Mouse (Mus musculus): ENCODE measurements around the gene Bcl2.
"Not testable (repeated sequence)": the region's sequence is repeated elsewhere in the genome, so short reads cannot be mapped to it uniquely, and the experiment has no call there.

Gene Bcl2

DNA sequence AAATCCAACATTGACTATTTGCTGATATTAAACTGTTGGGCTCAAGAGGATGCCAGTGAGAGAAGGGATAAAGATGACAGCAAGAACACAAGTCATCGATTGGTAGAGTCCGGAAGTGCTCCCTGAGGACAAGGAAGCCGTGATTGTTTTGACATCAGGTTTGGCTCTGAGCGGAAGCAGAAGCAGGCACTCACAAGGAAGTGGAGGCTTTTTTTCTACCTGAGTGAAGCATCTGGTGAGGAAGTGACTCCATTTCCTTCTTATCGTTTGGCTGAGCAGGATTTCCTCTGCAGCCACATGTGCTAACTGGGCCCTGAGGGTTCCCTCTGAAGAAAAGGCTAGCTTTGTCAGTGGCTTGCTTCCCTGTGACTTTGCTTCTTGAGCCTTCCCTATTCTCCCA lies 165.0 kb downstream of the Bcl2 start:
- DNase-seq: no peak

DNA sequence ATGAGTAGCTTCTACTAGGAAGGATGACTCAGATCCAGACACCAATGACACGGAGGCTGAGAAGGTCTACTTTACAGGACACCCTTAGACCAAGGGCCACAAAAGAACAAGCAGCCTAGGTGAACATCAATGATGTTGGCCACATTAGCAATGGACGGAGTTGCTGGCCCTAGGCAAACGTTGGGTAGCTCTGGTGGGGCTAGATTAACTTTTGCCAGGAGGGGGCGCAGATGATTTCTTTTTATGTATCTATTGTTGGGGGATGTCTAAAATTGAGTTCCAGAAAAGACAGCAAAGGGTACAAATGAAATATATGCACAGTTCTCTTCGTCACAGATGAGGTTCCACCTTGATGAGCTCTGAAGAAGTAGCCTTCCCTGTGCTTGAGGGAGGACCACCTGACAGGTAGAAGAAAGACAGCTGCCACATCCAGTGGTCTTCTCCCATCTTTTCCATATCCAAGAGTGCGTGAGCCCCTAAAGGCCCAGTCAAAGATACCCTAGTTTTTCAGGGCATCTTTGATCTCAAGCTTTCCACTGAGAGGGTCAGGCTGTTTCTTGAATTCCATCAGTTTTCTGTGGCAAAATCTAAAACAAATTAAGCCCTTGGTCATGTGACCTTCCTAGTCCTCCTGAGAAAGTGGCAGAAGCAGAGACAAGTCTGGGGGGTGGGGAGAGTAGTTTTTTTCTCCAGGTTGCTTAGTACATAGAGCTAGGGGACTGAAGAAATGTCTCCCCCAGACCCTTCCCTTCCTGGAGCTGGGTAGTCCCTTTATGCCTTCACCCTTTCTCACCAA lies 169.1 kb downstream of the Bcl2 start:
- DNase-seq: peak; percentile 77

DNA sequence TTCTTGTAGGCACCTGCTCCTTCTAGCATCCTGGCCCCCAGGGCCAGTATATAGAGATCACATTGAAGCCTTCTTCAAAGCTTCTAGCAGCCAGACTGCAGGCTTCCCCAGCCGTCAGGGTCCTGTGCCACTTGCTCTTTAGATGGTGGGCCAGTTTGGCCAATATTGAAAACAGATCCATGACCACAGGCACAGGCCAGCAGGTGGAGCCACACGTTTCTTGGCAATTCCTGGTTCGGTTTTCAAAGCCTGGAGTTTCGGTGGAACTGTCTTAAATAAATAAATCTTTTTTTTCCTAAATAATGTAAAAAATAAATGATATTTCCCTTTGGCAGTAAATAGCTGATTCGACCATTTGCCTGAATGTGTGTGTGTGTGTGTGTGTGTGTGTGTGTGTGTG lies 171.3 kb downstream of the Bcl2 start:
- peak; percentile 66 for DNase-seq

DNA sequence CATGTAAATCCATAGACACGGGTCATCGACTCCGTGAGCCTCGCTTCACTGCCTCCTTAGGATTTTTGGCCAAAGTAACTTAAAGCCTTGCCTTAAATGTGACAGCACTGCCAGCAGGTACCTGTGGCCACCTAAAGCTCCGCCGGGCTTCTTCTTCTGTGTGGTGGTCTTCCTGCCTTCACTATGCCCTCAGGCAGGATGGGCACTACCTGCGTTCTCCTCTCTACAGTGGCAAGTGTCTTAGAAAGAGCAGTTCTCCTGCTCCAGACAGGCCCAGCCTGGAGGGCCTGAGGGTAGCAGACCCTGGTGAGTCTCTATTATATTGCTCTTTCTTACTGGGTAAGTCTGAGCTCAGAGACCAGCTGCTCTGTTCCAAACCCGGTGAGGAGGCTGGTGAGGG lies 172.2 kb downstream of the Bcl2 start:
- no peak for DNase-seq

DNA sequence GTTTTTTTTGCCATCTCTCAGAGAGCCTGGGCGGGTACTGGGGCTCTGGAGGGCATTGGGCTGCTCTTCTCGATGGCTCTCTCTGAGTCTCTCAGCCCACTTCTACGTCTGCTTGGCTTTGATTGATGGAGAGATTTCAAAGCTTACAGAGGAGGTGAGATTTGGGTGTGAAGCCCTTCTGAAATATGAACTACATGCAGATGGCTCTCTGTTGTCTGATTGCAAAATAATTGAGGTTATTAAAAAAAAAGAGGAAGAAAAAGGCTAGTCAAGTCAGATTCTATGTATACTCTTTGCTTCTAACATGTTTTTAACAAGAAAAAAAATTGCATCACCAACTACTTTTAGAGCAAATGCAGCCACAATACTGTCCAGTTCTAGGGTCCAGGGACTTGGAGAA lies 173.9 kb downstream of the Bcl2 start:
- DNase-seq: no peak

DNA sequence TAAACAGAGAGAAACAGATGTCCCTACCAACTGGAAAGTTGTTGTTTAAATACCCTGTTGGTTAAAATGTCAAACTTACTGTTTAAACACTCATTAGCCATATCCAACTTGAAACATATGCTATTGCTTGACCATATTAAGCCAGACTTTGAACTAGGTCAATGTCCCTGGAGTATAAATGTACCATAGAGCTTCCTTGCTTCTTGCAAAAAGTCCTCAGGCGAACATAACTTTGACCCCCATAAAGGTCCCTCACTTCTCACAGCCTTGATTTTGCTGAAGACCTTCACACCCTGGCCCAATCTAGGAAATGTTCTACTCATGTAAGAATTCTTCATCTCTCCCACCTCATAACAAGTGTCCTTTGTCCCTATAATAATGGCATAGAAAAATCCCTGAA lies 175.0 kb downstream of the Bcl2 start:
- DNase-seq: no peak

DNA sequence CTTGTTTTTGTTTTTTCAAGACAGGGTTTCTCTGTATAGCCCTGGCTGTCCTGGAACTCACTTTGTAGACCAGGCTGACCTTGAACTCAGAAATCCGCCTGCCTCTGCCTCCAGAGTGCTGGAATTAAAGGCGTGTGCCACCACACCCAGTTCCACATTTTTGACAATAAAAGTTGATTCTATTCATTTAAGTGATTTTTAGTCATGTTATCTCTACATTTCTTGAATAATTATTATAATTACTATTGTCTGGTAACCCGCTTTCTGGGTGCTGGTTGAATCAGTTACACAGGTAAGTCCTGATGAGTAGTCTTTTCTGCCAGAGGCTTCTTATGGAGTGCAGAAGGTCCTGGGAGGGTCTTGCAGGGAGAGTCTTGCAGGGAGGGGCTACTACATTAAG lies 179.2 kb downstream of the Bcl2 start:
- not testable (repeated sequence) for DNase-seq

DNA sequence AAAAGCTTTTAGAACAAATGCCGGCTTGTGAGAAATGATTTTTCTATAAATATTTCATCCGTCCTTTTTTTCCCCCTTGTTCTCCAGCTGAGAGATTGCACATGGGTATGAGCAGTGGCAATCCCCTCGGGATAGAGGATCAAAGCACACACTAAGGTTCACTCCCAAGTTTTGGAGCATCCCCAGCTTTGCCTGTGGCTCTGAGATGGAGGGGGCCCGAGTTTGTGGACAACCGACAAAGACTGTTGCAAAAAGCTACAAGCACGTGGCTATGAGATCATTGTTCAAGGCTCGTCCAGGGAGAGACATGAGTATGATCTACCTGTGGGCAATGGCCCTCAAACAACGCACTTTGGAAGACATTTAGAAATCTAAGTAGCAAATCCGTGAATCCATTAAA lies 184.5 kb downstream of the Bcl2 start:
- no peak for DNase-seq

DNA sequence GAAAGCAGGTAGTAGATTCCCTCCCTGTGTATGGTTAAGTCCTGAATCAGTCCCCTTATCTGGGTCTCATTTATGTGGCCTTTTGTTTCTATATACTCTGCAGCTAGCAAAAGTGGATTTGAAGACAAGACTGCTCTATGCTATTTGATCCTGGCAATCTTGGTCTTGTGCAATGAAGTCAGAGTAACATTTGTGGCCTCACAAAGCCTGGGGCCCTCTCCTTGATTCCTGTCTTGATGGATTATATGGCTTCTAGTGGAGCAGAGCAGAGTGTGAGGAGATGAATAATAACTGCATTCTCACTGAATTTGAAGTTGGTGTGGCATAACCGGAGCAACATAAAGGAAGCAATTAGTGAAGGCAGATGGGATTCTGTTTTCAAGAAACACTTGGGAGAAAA lies 186.5 kb downstream of the Bcl2 start:
- no peak for DNase-seq

DNA sequence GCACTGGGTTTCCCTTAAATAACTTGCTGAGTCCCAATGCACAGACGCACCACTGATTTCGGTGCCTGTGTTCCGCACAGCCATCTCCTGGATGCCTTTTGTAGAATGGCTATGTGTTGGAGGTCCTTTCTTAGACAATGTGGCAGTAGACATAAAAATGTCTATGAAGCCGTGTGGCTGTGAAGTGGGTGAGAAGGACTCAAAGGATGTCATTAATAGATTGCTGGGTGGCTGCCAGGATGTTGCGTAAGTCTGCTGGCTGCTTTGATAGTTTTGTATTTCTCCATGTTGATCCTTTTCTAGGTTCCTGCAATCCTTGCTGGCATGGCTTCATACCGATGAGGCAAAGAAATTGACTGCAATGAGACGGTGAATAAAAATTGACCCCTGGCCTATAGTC lies 187.3 kb downstream of the Bcl2 start:
- peak; percentile 80 for DNase-seq

DNA sequence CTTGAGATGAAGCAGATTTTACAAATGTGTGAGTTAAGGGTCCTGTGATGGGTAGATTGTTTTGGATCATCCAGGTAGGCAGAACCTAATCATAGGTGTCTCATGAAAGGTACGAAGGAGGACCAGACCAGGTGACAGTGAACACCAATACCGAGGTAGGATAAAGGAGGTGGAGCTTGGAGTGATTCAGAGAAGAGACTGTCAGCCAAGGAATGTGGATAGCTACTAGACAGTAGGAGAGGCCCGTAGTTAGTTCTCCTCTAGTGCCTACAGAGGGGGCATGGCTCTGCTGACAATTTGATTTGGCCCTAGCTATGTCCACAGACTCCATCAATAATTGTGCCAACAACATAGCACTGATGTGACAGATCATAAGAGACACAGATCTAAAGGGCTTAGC lies 188.0 kb downstream of the Bcl2 start:
- DNase-seq: no peak

DNA sequence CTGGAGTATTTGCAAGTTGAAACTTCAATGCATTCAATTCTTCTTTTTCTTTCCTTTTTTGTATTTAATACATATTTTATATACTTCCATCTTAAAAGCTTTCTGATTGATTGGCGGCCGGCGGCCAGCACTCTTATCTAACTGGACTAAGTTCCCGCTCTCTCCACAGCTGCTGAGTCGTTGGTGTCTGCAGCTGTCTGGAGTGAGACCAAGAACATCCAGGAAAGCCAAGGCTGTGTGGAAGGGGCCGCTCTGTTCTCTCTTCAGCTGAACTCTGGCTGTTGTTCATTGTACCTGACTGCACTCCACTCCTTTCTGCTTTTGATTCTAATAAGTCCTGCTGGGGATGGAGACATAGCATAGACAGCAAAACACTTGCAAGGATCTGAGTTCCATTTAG lies 190.3 kb downstream of the Bcl2 start:
- no peak for DNase-seq

DNA sequence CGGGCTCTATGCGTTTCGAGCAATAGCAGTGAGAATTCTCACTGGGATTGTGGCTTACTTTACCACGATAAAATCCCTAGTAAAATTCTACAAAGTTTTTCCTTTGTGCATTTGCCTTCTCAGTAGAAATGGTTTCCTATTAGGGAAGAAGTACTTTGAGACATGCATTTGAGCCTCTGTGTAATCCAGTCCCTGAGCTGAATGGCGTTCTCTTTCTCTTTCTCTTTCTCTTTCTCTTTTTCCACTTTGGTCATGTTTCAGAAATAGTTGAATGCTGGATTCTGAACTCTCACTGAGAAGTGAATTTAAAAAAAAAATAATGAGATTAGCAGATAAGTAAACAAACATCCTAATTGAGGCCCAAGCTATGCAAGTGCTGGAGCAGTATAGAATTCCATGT lies 191.1 kb downstream of the Bcl2 start:
- no peak for DNase-seq

DNA sequence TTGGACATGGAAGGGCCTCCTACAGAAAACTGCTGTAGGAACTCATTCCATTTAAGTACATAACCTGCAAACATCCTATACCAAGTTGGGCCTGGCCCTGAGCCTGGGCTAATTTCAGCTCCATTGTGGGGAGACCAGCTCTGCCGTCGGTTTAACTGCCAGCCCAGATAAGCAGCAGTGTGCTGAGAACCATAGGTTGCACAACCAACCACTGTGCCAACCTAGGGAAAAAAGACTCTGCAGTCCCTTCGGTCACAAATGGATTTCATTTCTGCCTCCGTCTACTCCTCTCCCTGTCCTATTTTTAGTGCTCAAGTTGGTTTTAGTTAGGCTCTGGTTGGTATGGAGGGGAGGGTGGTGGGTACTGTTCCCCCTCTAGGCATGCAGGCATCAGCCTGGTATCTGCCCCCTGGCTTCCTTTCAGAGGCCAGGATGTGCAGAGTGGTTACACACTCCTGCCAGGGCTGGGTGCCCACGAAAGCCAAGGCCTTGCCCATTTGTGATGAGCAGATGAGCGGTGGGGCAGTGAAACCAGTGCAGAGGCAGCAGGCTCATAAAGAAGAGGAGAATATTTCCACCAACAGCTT lies 196.4 kb downstream of the Bcl2 start:
- DNase-seq: no peak

DNA sequence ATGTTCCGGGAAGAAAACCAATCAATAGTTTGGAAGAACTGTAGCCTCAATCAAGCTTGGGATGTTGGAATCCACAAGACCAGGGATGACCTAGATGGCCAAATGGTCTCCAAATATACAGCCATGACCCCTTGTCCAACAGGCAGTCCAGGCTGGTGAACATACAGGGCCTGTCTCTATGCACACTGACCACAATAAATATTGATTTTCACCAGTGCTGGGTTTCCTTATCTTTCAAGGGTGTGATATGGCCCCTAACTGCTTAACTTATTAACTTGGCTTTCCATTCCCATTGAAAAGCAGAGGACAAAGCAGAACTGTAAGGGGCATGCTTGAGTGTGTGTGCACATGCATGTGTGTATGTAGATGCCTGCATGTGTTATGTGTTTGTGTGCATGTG lies 197.0 kb downstream of the Bcl2 start:
- no peak for DNase-seq

DNA sequence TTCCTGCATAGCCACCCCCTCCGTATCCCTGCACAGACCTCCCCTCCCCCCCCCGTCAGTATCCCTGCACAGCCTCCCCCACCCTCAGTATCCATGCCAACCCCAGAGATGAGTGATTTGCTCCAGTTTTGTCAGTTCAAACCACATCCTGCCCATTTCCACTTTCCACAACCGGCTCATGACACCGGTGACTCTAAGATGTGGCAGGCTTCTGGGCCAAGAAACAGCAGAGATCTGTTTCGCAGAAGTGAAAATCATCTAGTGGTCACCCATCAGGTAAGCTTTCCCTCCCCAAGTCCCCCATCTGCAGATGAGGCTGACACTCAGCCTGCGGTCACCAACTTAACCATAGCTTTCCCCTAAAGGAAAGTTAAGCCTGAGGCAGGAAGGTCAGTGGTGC lies 198.5 kb downstream of the Bcl2 start:
- no peak for DNase-seq

DNA sequence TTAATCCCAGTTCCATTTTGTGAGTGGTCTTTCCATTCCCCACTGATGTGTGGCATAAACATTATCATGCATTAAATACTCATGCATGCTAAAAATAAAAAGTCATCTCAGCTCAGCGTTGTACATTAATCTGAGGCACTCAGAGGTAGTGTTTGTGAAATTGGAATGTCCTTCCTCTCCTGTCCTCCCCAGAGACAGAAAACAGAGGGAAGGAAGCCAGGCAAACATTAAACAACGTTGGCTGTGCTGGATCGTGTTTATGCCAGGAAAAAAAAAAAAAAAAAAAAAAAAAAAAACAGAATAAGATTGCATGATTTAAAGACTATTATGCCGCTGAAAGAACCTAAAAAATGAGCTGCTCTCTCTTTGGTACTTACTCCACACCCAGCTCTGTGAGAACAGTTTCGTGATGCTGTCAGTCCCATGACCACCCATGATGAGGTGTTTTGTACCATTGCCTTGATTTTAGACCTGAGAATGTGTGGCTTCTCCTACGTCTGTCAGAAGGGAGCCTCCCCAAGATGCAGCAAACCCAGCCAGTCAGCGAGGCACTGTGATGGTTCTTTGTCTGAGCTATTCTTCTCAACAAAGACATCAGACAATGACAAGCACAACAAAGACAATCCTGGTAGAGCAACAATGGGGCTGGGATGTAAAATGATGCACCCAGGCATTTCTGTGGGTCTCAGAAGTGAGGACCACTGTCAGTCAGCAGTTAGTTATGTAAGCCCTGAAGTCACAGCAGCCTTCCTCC lies 200.0 kb downstream of the Bcl2 start:
- no peak for DNase-seq

DNA sequence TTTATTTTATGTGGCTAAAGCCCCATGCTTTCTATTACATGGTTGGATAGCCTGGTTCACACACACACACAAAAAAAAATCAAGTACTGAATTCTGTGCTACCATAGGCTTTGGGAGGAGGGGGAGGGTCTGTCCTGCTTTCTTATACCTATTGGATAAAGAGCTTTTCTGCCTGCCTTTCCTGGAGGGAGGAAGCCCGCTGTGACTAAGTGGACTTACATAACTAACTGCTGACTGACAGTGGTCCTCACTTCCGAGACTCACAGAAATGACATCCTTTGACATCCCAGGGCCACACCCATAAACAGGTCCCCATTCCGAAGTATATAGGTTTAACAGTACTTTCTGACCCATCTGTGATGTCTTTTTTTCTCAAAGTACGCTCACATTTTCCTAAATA lies 200.6 kb downstream of the Bcl2 start:
- no peak for DNase-seq

DNA sequence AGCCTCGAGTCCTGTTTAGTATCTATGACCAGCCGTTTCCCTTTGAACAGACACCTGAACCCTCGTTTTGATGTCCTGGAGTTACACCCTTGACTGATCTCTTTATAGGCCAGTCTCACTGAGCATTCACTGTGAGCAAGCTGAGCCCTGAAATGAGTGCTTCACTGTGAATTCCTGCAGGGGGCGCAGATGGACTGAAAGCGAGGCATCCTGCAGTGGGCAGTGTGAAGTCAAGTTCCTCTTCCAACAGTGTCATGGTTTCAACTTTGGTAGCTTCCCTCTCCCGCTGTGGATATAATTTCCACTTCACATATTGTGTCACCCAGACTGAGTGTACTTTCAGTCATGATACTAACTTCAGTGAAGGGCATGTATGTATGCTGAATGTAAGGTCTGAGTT lies 202.5 kb downstream of the Bcl2 start:
- peak; percentile 88 for DNase-seq

DNA sequence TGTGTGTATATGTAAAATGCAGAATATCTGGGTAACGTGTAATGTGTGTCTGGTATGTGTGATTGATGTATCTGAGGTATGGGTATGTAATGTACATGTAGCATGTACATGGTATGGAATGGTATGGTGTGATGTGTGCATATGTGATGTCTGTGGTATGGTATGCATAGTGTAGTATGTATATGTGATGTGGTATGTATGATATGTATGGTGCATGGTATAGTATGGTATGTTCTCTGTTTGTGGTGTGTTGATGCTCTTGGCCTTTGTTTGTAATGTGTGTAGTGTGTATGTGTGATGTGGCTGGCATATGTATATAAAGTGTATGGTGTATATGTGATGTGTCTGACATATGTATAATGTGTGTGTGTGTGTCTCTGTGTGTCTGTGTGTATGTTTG lies 206.5 kb downstream of the Bcl2 start:
- DNase-seq: no peak

DNA sequence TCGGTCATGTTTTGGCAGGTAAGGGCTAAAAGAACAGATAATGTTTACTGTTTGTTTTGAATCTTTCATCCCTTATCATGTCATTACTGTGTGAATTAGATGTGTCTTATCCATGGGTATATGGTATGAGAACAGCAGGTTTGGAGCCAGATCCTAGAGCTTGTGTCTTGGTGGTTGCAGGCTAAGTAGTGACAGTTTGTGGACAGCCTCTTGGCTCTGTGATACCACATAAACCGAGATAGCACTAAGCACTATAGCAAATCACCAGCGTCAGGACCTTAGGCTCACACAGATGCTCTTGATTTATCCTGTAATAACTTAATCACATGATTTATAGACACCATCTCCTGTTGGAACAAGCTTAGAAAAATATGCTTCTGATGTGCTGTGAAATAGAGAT lies 210.2 kb downstream of the Bcl2 start:
- DNase-seq: no peak

DNA sequence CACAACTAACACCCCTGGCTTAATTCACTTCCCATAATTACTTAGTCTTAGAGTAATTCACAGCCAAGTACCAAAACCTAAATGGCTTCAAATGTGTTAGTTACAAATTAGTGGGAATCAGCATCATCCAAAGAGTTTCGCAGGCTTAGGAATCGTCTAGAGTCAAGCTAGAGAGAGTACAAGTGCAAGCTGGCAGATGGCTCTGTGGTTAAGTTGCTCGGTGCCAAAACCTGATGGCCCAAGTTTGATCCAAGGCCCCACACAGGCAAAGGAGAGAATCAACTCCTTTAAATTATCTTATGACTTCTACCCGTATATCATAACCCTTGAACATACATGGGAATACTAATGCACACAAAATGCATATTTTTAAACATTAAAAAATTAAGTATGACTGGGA lies 210.7 kb downstream of the Bcl2 start:
- DNase-seq: no peak

DNA sequence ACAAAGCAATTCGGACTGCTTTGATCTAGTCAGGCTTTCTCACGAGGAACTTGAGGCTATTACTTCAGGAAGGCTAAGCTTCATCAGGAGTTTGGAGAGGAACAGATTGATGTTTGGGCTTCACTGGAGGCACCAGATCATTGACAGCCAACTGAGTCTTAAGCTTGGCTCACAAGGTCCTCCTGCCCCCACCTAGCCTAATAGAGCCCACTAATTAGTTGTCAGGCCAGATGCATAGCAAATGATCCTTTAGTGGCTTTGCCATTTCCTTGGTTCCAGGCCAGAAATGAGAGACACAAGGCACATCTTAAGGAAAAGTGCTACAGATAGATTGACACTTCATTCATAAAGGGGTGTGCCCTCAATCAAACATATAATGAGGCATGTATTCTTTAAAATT lies 216.1 kb downstream of the Bcl2 start:
- no peak for DNase-seq

Measured in lung, postnatal 10 days (tissue).